Mouse (Mus musculus): ENCODE results near the gene Trim24.
"Not testable (repeated sequence)": the region's sequence is repeated elsewhere in the genome, so short reads cannot be mapped to it uniquely, and the experiment has no call there.

Trim24 gene

DNA sequence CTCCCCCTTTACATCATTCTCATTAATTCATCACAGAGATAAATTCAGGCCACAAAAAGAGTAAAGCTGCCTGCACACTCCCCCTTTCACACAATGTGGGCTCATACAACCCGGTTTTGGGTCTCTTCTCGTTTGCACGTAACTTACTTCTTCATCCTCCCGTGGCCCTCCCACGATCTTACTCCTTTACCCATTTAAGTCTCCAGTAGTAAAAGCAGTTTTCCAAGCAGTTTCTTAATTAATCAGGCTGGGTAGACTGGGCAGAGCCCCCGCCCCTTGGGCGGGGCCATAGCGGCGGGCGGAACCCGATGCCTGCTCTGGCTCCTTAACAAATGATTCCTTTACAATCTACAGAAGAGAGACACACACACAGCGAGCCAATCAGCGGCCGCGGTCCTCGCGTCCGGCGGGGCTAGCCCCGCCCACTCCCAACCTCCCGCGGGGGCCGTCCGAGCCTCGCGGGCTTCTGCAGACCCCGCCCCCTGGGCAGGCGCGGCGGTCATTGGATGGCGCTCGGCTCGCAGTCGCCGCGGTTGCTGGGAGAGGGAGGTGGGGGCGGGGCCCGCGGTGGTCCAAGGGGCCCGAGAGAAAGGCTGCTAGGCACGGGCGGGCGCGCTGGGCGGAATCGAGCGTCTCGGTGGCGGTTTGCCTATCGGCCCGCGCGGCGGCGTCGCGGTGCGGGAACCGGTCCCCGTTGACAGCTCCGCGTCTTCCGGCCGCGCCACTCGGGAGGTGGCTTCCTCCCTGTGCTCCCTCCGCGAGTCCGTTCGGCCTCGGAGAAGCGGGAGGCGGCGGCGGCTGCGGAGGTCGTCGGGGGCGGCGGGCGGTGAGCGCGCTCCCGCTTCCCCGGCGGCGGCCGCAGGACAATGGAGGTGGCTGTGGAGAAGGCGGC, at the start of gene Trim24:
Trim24 (plus strand) TSS at position 567 of the 892 bp plus-strand sequence.
- peak; percentile 96 for DNase-seq

DNA sequence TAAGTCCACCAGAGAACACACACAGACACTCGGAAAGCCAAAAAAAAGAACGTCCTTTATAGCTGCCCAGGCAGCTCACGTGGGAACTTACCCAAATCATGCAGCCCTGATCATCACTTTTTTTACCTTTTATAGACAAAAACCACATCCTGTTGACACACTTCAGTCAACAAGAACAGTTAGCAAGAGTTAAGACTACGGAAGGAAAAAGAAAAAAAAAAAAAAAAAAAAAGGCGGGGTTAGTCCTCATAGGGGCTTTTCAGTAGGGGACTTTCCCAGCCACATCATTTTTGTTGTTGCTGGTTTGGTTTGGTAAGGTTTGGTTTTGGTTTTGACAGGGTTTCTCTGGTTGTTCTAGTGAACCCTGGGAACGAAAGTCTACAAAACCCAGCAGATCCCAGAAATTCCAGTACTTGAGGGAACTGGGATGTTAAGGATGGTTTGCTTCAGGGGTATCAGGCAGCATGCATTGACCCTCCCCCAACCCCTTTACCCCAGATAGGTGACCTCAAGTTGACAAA, 49.0 kb upstream of the Trim24 start:
- DNase-seq: no peak

DNA sequence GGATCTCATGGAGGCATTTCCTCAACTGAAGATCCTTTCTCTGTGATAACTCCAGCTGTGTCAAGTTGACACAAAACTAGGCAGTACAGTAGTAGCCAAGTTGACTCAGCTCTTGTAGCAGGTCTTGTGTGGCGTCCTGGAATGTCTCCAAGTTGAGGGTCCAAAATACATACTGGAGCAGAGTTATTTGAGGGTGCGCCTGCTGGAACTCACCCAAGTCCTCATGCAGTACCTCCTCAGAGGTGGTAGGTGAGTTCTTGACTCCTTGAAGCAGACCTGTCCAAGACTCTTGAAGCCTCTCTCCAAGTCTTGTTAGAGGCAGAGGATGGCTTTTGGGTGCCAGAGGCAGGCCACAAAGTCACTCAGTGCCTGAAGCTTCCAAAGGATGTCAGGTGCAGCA, 48.2 kb upstream of the Trim24 start:
- no peak for DNase-seq

DNA sequence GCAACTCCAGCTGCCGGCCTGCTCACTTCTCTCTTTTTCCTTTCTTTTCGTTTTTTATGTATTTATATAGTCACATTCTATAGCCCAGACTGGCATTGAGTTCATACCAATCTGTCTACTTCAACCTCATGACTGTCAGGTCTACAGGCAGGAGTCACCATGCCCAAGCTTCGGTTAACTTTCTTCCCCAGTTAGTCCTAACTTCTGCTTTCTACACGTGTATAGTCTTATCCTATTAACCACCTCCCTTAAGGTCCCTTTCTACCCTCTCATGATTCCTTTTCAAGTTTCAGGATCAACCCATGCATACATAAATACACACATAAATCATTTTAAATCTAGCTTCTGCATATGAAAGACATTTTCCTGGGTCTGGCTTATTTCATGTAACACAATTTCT, 46.9 kb upstream of the Trim24 start:
- no peak for DNase-seq

DNA sequence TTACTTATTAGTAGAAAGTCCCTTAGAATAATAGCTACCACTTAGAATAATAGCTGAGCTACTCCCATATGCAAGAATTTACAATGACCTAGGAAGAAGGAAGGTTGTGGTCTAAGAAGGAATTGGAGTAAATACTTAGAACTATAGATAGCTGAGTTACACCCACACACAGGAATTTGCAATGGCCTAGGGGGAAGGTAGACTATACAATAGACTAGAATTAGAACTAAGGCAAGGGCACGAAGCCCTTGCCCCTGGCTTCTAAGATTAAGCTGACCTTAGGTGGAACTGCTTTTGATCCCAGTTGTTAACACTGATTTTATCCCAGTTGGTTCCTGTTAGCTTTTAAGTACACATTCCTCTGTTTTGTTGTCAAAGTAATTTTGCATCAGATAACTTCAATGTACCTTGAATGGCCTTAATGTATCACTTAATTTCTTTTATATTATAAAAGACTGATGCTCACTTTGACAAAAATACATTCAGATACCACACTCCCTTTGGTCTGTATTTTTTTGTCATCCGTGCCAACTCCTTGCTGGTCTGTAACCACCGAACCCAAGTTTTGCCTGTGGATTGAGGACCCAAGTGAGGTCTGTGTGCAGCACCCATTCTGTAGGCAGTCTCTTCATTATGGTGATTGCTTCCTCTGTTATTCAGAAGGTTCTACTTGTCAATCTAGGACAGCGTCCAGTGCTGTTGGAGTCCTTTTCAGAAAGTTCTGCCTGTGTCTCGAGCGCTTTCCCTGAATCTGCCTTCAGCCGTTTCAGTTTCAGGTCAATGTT, 45.1 kb upstream of the Trim24 start:
- not testable (repeated sequence) for DNase-seq

DNA sequence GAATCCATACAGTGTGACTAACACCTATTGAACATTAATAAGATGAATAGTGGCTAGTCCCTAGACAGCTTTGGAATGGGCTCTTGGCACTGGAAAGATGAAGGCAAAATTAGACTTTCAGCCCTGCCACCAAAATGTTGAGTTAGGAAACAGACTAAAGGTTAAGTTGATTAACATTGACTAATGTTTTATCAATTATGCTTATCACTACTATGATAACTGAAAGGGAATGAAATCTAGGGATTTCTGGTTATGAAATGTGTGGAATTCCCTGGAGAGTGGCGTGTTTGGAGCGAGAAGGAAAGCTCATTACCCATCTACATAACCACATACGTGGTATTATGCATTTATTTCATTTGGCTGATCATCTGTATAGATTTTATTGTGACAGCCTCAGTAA, 41.7 kb upstream of the Trim24 start:
- DNase-seq: no peak

DNA sequence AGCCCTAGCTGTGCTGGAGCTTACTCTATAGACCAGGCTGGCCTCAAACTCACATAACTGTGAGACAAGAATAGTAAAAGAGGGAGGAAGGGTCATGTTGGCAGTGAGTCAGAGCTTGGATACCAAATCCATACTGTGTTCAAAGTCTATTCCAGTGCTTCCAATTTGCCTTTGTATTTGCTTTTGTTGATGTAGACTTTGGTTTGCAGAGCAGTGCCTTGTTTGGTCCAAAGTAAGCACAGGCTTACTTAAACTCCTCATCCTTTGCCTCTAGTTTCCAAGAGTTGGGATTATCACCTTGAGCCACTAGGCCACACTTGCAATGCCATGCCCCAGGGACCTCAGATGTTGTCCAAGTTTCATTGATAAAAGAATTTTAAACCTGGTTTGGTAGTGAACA, 41.0 kb upstream of the Trim24 start:
- DNase-seq: no peak

DNA sequence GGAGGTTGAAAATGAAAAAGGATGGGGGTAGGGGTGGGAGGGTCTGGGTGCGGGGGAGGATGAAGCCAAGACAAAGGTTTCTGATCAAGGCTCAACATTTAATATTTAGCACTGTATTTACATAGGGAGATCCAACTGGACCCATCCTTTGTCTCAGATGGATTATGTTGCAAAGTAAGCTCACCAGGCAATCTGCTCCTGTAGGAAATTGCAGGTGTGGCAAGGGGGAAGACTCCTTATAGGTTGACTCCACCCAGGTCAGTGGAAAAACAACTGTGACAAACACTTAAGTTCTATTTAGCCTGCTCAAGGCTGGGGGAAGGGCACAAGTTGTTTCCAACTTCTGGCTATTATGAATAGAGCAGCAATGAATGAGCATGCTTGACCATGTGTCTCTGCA, 36.9 kb upstream of the Trim24 start:
- DNase-seq: no peak

DNA sequence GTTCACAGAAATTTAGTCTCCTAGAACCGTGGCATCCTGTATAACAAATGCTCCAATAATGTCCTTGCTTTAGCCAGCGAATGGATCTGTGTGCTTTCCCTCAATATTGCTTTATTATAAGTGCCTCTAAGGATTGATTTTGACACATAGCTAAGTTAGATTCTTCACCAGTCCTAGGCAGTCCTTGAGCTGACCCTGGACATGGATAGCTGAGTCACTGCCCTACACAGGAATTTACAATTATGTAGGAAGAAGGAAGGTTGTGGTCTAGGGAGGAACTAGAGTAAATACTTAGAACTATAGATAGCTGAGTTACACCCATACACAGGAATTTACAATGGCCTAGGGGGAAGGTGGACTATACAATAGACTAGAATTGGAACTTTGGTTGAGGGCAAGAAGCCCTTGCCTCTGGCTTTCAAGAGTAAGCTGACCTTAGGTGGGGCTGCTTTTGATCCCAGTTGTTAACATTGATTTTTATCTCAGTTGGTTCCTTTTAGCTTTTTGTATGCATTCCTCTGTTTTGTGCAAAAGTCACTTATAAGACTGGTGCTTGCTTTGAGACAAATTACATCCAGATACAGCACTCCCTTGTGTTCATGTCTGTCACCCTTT, 33.6 kb upstream of the Trim24 start:
- DNase-seq: not testable (repeated sequence)

DNA sequence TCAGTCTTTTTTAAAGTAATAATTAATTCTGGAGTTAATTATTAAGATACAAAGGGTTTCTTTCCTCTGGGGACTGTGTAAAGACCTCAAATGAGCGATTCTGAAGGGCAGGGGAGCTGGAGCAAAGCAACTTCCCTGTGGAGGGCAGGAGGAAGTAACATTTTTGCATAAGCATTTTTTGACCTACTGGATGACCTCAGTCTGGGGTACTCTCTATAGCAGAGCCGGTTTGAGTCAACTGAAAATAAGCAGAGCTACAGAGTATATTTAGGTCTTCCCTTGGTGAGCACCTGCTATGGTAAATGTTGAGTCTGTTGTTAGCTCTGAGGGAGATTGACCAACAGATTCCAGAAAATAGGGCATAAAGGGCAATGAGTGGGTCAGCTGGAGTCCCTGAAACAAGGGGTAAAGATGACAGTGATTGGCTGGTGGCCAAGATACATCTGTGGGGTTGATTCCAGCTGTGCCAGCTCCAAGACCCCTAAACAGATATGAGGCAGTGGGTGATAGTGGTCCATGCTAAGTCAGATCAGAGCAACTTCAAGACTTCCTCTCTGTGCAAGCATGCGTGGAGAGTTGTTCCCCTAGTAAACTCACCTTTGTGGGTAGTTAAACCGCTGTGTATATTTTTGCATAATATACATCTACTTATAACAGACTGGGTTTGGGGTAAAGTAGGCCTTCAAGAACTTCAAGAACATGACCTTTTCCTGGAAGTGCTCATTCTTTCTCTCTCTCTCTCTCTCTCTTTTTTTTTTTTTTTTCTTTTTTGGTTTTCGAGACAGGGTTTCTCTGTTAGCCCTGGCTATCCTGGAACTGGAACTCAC, 27.6 kb upstream of the Trim24 start:
- no peak for DNase-seq

DNA sequence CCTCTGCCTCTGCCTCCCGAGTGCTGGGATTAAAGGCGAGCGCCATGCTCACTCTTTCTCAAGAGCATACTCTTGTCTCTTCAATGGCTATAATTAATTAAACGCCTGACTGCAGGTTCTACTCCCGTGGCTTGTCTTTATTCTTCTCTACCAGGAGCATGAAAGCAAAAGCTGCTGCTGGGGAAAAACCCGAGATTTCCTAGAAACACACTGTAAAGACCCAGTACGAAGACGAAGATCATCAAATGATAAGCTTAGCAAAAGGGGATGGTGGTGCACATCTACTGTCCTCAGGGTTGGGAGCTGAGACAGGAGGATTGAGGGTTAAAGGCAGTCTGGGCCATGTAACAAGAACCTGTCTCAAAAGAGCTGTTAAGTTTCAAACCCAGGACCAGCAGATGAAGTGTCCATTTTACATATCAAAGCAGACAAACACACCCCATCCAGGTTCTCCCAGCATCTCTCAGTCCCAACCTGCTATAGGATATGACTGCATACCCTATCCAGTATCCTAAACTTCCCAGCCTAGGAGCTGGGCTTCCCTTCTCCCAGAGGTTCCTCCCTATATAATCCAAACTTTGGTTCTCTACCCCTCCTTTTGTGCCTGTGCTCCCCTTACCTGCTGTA, 26.9 kb upstream of the Trim24 start:
- DNase-seq: no peak

DNA sequence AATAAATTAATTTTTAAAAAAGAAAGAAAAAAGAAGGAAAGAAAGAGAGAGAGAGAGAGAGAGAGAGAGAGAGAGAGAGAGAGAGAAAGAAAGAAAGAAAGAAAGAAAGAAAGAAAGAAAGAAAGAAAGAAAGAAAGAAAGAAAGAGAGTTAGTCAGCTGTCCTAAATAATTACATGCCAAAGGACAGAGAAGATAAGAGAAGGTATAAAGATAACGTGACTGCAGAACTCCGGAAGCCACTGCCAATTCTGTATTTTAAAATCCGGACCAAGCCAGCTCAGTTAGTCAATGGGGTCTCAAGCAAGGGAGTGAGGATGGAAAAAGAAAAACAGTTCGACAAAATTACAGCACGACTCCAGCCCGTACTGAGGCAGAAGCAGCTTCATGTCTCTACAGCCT, 25.7 kb upstream of the Trim24 start:
- DNase-seq: not testable (repeated sequence)

DNA sequence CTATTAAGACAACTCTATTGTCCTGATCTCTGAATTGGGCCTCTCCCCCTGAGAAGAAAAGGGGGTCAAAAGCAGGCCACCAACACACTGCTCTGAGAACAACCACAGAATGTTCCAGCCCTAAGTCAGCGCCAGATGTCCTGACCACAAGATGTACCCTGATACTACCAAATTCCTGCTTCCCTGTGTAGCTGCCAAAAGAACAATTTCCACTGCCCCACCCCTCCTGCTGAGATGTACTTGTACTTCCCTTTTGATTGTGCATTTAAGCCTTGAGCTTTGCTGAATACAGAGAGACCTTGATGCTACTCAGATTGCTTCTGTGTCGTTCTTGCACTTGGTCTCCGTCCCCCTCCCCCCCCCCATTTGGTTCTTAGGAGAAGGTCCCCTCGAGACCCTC, 23.1 kb upstream of the Trim24 start:
- DNase-seq: not testable (repeated sequence)

DNA sequence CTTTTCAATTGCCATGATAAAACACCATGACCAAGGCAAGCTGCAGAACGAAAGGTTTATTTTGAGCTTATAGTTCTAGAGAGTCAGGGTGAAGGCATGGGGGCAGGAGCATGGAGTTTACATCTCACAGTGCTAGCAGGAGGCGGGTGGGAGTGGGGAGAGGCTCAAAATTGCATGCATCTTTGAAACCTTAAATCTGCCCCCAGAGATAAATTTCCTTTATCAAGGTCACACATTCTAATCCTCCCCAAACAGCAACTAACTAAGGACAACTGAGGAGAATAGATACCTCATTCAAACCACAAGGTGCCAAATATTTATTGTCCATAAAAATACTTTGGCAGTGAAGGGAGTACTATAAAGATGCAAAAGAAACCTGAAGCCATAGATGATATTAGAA, 19.3 kb upstream of the Trim24 start:
- DNase-seq: no peak

DNA sequence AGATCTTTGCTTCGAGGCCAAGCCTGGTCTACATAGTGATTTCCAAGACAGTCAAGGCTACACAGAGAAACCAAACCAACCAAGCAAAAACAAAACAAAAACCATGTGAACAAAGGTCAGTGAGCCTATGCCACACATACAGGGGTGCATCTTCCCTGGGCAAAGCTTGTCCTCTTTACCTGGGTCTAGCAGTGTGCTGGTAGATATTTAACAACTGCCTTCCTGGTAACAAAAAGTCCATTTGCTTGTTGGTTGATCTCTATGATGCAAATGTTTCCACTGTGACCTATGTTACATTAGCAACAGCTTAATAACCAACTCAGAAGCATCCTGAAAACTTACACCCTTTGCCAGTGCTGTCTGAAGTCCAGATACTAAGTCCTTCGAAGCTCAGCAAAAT, 17.3 kb upstream of the Trim24 start:
- DNase-seq: no peak

DNA sequence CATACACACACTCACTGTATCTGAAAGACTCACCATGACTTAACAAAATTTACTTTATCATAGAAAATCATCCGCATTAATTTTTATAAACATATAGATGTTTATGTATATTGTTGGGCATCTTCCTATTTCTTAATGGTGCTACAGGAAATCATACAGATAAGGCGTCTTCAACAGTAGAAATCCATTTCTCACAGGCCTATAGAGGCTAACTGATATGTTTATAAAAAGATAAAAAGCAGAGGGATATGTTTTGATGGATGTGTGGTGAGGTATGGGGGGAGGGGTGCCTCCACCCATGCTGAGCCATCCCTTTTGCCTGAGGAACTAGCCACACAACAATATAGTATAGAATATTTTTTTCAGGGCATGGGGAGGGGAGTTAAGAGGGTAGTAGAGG, 15.2 kb upstream of the Trim24 start:
- no peak for DNase-seq

DNA sequence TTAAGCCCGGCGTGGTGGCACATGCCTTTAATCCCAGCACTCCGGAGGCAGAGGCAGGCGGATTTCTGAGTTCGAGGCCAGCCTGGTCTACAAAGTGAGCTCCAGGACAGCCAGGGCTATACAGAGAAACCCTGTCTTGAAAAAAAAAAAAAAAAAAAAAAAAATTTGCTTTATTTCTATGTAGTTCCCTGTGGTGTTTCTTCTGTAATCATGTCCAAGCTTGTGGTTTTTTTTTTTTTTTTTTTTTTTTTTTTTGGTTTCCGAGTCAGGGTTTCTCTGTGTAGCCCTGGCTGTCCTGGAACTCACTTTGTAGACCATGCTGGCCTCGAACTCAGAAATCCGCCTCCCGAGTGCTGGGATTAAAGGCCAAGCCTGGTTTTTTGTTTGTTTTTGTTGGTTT, 14.3 kb upstream of the Trim24 start:
- not testable (repeated sequence) for DNase-seq

DNA sequence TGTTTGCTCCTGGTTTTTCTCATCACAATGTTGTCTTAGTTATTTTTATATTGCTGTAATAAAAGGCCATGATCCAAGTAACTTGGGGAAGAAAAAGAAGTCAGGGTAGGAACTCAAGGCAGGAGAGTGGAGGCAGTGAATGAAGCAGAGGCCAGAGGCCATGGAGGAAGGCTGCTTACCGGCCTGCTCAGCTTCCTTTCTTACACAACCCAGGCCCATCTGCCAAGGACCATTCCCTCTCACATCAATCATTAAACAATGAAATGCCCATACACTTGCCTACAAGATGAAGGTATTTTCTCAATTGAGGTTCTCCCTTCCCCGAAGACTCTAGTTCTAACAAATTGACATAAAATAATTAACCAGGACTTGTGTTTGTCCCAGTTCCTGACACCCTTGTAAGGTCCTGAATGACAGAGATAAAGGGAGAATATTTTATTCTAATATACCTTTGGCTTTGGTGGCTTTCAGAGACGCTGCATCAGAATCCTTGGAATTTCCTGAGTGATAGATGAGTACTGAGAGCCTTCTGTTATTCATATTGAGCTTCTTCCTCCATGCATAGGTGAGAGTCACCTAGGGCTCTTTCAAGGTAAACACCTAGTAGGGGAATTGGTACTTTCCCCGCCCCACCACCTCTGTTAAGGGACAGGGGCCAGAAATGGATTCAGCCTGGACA, 13.3 kb upstream of the Trim24 start:
- DNase-seq: no peak

DNA sequence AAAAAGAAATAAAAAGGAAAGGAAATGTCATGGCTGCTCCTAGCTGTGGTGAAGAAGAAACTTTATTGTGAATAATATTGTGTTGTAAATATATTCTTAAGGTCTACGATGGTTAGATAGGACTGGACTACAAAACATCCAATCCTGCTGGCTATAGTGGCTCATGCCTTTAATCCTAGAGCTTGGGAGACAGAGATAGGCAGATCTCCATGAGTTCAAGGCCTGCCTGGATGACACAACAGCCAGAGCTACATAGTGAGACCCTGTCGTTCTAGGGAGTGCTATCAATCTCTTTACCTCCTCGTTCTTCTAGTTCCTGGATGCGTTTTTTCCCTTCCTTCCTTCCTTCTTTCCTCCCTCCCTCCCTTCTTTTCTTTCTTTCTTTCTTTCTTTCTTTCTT, 12.5 kb upstream of the Trim24 start:
- no peak for DNase-seq

DNA sequence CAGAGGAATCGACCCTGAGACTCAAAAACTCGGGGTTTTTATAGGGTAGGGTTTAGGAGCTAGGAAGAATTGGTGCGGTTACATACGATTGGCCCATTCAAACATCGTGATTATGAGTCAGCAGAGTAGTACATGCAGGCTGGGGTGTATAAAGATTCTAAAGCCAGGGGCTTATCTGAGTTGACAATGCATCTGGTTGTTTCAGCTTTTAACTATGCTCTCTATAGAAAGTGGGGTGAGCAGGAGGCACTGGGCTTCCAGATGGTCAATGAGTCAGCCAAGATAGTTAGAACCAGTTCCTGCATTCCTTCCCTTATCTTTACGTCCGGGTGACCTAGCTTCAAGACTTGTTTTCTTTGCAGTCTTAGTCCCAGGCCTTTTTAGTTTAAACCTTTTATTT, 7.7 kb upstream of the Trim24 start:
- no peak for DNase-seq

DNA sequence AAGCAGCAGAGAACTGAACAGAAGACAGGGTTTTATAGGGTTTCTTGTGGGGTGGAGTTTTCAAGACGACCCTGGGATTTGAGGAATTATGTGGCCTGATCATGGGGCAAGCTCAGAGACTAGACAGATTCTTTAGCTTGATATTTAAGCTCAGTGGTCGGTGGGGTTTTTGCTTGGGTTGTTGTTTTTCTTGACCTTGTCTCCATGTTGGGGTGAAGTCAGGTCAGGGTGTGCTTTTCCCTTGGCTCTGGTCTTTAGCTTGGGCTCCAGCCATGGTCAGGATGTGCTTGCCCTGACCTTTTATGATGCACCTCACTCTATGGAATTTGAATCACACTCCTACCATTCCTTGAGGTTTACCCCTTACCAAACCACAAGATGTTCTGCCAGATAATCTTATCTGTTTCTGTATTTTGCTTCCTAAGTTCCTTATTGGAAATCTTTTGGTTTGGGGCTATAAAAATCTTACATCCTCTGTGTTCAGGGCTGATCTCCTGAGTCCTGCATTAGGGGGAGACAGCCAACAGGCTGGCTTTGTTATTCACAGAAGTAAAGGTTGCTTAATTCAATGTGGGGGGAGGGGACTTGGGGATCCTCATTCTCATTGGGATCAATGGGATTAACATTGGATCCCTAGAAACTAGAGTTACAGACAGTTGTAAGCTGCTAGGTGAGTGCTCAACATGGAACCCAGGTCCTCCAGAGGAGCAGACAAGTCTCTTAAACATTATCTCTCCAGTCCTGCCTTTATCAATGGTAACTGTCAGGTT, 6.5 kb upstream of the Trim24 start:
- no peak for DNase-seq

Data from right cerebral cortex, adult 18-20 months (tissue).